Mouse (Mus musculus) central nervous system, embryonic 11.5 days (tissue): ENCODE data around the gene Nudt12. TPM values are rescaled to one million over a fixed set of nuclear protein-coding genes. Genes with fewer than 3 reads are reported as not detected.

Experiments used
- polyA plus RNA-seq: library from polyadenylated mRNA; depleted of rRNA; stranded (reverse); fragments of >200 nt; gene quantifications from 2 replicates; pipeline ENCODE4 v1.2.3, GENCODE M21; 2012; rRNA removed

Gene Nudt12
- 6.2 and 9.8 TPM in 2 replicates for polyA plus RNA-seq

DNA sequence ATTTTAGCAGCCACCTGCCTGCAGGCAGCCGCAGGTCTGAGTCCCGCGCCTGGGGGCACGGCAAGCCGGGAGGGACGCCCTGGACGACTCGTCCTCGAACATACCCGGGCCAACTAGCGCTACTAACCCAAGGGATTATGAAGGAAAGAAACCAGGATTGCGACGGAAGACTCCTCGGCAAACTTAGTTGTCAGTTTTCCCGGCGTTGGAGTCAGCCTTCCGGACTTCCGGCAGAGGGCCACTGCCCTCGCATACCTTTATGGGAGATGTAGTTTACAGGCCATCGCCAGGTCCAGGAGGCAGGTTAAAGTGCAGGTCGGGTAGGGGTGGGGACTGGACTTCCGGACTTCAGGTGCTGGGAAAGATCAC, at the start of gene Nudt12:
TSS of gene Nudt12 (minus strand) at position 282 of the 369 bp plus-strand sequence.

DNA sequence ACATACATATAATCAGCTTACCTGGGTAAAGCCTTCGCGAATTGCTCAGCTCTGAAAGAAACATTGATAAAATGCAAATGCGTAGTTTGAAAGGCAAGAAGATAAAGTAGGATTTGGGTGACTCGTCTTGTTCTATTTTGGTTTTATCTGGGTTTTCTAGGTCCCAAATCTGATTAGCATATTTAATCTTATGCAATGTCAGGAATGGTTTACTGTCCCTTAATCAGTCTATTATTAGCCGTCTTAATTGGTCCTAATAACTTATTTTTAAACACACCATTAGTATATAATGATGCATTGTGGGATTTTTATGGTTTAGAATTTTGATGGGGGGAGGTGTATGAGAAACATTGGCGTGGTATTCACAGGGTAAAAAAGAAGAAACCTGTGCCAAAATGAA, 21.9 kb downstream of the Nudt12 start, which contains the start of gene Pdzph1:
TSS of gene Pdzph1 (minus strand) at position 101 of the 400 bp plus-strand sequence.

Other genes starting within 250 kb of the Nudt12 start
- gene Pdzph1, start 22.0 kb downstream of the Nudt12 start, polyA plus RNA-seq: 6.8 and 9.9 TPM in 2 replicates